Mouse (Mus musculus) bone marrow macrophage, adult 2 months (primary cell): ENCODE results near the gene Elmo1.

Experiments
- CTCF ChIP-seq: IDR thresholded peaks from 2 replicates; pipeline ENCODE4 v1.5.1; 2012; ENCODE audit warnings: low read depth, mild to moderate bottlenecking, low read length, moderate library complexity
- POLR2A ChIP-seq: IDR thresholded peaks from 2 replicates; pipeline ENCODE4 v1.6.1; 2012; ENCODE audit warnings: mild to moderate bottlenecking, low read depth, low read length, borderline replicate concordance

DNA sequence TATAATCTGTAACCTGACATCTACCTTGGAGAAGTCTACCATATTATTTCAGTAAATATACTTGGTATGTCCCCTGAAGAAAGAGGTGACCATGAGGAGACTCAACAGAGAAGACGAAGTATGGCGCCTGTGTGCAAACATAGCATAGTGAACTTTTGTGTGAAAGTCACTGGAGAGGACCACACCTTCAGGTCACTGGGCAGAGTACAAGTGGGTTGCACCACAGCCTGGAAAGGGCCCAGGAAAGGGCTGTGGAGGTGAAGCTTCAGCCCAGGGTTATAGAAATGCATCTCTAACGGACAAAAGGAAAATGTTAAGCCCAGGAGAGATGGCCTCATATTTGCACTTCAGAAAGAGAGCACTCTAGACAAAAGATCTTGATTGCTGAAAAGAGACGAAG, 420.6 kb downstream of the Elmo1 start:
- no peak for TF ChIP-seq POLR2A
- TF ChIP-seq CTCF, result no peak
